Mouse (Mus musculus) liver, embryonic 13.5 days (tissue): Measurements from ENCODE around the gene Spryd3. TPM values are rescaled to one million over a fixed set of nuclear protein-coding genes. Genes with fewer than 3 reads are reported as not detected.
"Not testable (repeated sequence)": the region's sequence is repeated elsewhere in the genome, so short reads cannot be mapped to it uniquely, and the experiment has no call there.

ENCODE experiments used
- ATAC-seq: fragments of 200-750 bp; cut with Nextera tagmentation; 2 replicates; pipeline ENCODE4 v1.8.0; 2017; ENCODE audit warnings: low read depth, mild to moderate bottlenecking, moderate number of reproducible peaks, moderate library complexity
- DNase-seq: peaks from one replicate; pipeline ENCODE4 v3.0.0; 2022
- H3K27ac ChIP-seq: fragments of 300-500 bp; sonication (generic); 2 replicates; pipeline ENCODE4 v1.5.1; 2015; ENCODE audit warnings: moderate library complexity, mild to moderate bottlenecking, inconsistent platforms
- H3K27me3 ChIP-seq: fragments of 300-500 bp; sonication (generic); 2 replicates; pipeline ENCODE4 v1.6.1; 2015; ENCODE audit warnings: mild to moderate bottlenecking, inconsistent platforms
- H3K36me3 ChIP-seq: fragments of 300-500 bp; sonication (generic); 2 replicates; pipeline ENCODE4 v1.6.1; 2015; ENCODE audit warnings: mild to moderate bottlenecking, inconsistent platforms
- H3K4me1 ChIP-seq: fragments of 300-500 bp; sonication (generic); replicated peaks from 2 replicates; pipeline ENCODE4 v1.6.1; 2015; ENCODE audit warnings: inconsistent platforms
- H3K4me2 ChIP-seq: fragments of 300-500 bp; sonication (generic); 2 replicates; pipeline ENCODE4 v1.6.1; 2015; ENCODE audit warnings: inconsistent platforms, mild to moderate bottlenecking, moderate library complexity
- H3K4me3 ChIP-seq: fragments of 300-500 bp; sonication (generic); replicated peaks from 2 replicates; pipeline ENCODE4 v1.5.1; 2015; ENCODE audit warnings: mild to moderate bottlenecking, inconsistent platforms
- H3K9ac ChIP-seq: fragments of 300-500 bp; sonication (generic); 2 replicates; pipeline ENCODE4 v1.6.1; 2015; ENCODE audit warnings: mild to moderate bottlenecking, inconsistent platforms
- H3K9me3 ChIP-seq: fragments of 300-500 bp; sonication (generic); replicated peaks from 2 replicates; pipeline ENCODE4 v1.6.1; 2016; ENCODE audit warnings: inconsistent platforms
- WGBS: fragments of 180-500 bp; shearing (Covaris S2); methylation state at CpG from one replicate; pipeline ENCODE4 v1.1.7; 2015; ENCODE audit not compliant: insufficient replicate concordance; 5-methylcytosine and 5-hydroxymethylcytosine counted together
- polyA plus RNA-seq: library from polyadenylated mRNA; unstranded; fragments of >200 nt; fragmentation: Nextera tagmentation; extraction: Ambion mirVana; gene quantifications from 2 replicates; pipeline ENCODE4 v1.2.1, GENCODE M21; 2015

Spryd3 gene
- polyA plus RNA-seq, 1 experiment from 2014 or later = 13.1 TPM

GRCm38 (mm10) chr15:102165468-102166100, 29.6 kb upstream of the Spryd3 start:
- no peak overlapping the region for H3K9ac ChIP-seq
- peaks cover 6% of the 10 kb centered on the region; the same call in 1 of the 2 replicates for H3K36me3 ChIP-seq
- WGBS = 16% methylated on average over 6 of the region's 6 CpGs
- no peak overlapping the region for H3K27ac ChIP-seq
- H3K9me3 ChIP-seq = no peaks in the 10 kb centered on the region
- no peaks in the 10 kb centered on the region; the same call in 1 of the 2 replicates for H3K4me1 ChIP-seq
- H3K4me2 ChIP-seq = no peak overlapping the region
- DNase-seq (no peak), ATAC-seq (no peak)
- no peak overlapping the region for H3K4me3 ChIP-seq
- no peaks in the 10 kb centered on the region for H3K27me3 ChIP-seq

- H3K4me2 ChIP-seq = no peak overlapping the region
- H3K4me1 ChIP-seq = no peaks in the 10 kb centered on the region; the same call in 1 of the 2 replicates
- no peaks in the 10 kb centered on the region for H3K27me3 ChIP-seq
- no peak for DNase-seq
- 20% methylated on average over 3 of the region's 3 CpGs for WGBS
- no peak overlapping the region for H3K9ac ChIP-seq
- H3K27ac ChIP-seq = no peak overlapping the region
- ATAC-seq = no peak
- no peaks in the 10 kb centered on the region for H3K9me3 ChIP-seq
- H3K36me3 ChIP-seq = peaks cover 12% of the 10 kb centered on the region; the same call in 1 of the 2 replicates
- no peak overlapping the region for H3K4me3 ChIP-seq
Observed at GRCm38 (mm10) chr15:102163900-102164693, 28.1 kb upstream of the Spryd3 start.

- Histone ChIP-seq H3K27me3 (no peaks in the 10 kb centered on the region), H3K9me3 (no peaks in the 10 kb centered on the region), H3K9ac (no peak overlapping the region), H3K4me2 (no peak overlapping the region), H3K27ac (no peak overlapping the region), H3K36me3 (peaks cover 23% of the 10 kb centered on the region; the same call in 1 of the 2 replicates), H3K4me3 (no peak overlapping the region), H3K4me1 (no peaks in the 10 kb centered on the region; the same call in 1 of the 2 replicates)
- ATAC-seq (no peak), DNase-seq (no peak)
- WGBS = 64% methylated on average over 27 of the region's 27 CpGs
Observed at GRCm38 (mm10) chr15:102160415-102161060, 24.5 kb upstream of the Spryd3 start.

- no peak overlapping the region; the same call in 1 of the 2 replicates for H3K27ac ChIP-seq
- DNase-seq (no peak), ATAC-seq (no peak)
- no peak overlapping the region for H3K4me3 ChIP-seq
- no peak overlapping the region for H3K9ac ChIP-seq
- peaks cover 3% of the 10 kb centered on the region for H3K4me1 ChIP-seq
- 75% methylated on average over 20 of the region's 20 CpGs for WGBS
- no peaks in the 10 kb centered on the region for H3K9me3 ChIP-seq
- peaks cover 45% of the 10 kb centered on the region for H3K36me3 ChIP-seq
- no peak overlapping the region for H3K4me2 ChIP-seq
- no peaks in the 10 kb centered on the region for H3K27me3 ChIP-seq
Observed at GRCm38 (mm10) chr15:102156836-102157235, 20.8 kb upstream of the Spryd3 start.

- not testable (repeated sequence) for H3K9ac ChIP-seq, H3K27me3 ChIP-seq, H3K4me2 ChIP-seq, DNase-seq, H3K4me3 ChIP-seq, H3K9me3 ChIP-seq, ATAC-seq, H3K27ac ChIP-seq
- Histone ChIP-seq H3K4me1 (peaks cover 20% of the 10 kb centered on the region), H3K36me3 (peaks cover 33% of the 10 kb centered on the region)
- WGBS = 84% methylated on average over 6 of the region's 6 CpGs
Observed at GRCm38 (mm10) chr15:102155006-102155405, 19.0 kb upstream of the Spryd3 start.

GRCm38 (mm10) chr15:102152646-102153045, 16.6 kb upstream of the Spryd3 start:
- WGBS = 57% methylated on average over 4 of the region's 4 CpGs
- no peaks in the 10 kb centered on the region for H3K9me3 ChIP-seq
- no peak overlapping the region for H3K4me2 ChIP-seq
- DNase-seq = no peak
- H3K4me1 ChIP-seq = peaks cover 41% of the 10 kb centered on the region
- H3K27ac ChIP-seq = no peak overlapping the region; the same call in 1 of the 2 replicates
- no peak for ATAC-seq
- H3K36me3 ChIP-seq = peaks cover 28% of the 10 kb centered on the region
- H3K4me3 ChIP-seq = no peak overlapping the region
- H3K27me3 ChIP-seq = no peaks in the 10 kb centered on the region
- no peak overlapping the region for H3K9ac ChIP-seq

- peak; percentile 53 for DNase-seq
- ATAC-seq = peak; percentile 81
- WGBS = 5% methylated on average over 20 of the region's 20 CpGs
- peaks cover 22% of the 10 kb centered on the region for H3K36me3 ChIP-seq
- peak within 1 kb of the TSS; percentile 61 for H3K4me3 ChIP-seq
- H3K9ac ChIP-seq = peak within 1 kb of the TSS; percentile 71
- H3K27ac ChIP-seq = peak within 1 kb of the TSS; percentile 87
- peaks cover 57% of the 10 kb centered on the region for H3K4me1 ChIP-seq
- H3K27me3 ChIP-seq = peaks cover 8% of the 10 kb centered on the region
- H3K9me3 ChIP-seq = no peaks in the 10 kb centered on the region
- H3K4me2 ChIP-seq = peak within 1 kb of the TSS; percentile 71
Observed at GRCm38 (mm10) chr15:102150301-102151135, 14.5 kb upstream of the Spryd3 start, which contains the start of gene Soat2. TSS of gene Soat2 (plus strand) at chr15:102150526.

GRCm38 (mm10) chr15:102149561-102149960, 13.5 kb upstream of the Spryd3 start:
- H3K4me1 ChIP-seq = peaks cover 66% of the 10 kb centered on the region
- no peak; the same call in 1 of the 2 replicates for ATAC-seq
- peak overlapping the region; percentile 71; the same call in 1 of the 2 replicates for H3K9ac ChIP-seq
- peaks cover 17% of the 10 kb centered on the region for H3K27me3 ChIP-seq
- H3K4me3 ChIP-seq = no peak overlapping the region
- peak overlapping the region; percentile 87 for H3K27ac ChIP-seq
- DNase-seq = no peak
- no peaks in the 10 kb centered on the region for H3K9me3 ChIP-seq
- peak overlapping the region; percentile 71 for H3K4me2 ChIP-seq
- peaks cover 14% of the 10 kb centered on the region; the same call in 1 of the 2 replicates for H3K36me3 ChIP-seq
- 64% methylated on average over 4 of the region's 4 CpGs for WGBS

GRCm38 (mm10) chr15:102147674-102148402, 11.8 kb upstream of the Spryd3 start:
- DNase-seq = no peak
- peak overlapping the region; percentile 33; the same call in 1 of the 2 replicates for H3K9ac ChIP-seq
- H3K27me3 ChIP-seq = peaks cover 34% of the 10 kb centered on the region
- ATAC-seq = no peak
- no peak overlapping the region for H3K4me2 ChIP-seq
- H3K4me3 ChIP-seq = no peak overlapping the region
- 46% methylated on average over 16 of the region's 16 CpGs for WGBS
- no peaks in the 10 kb centered on the region for H3K36me3 ChIP-seq
- H3K4me1 ChIP-seq = peaks cover 68% of the 10 kb centered on the region
- no peaks in the 10 kb centered on the region for H3K9me3 ChIP-seq
- H3K27ac ChIP-seq = no peak overlapping the region

GRCm38 (mm10) chr15:102146882-102147281, 10.8 kb upstream of the Spryd3 start:
- no peak overlapping the region for H3K27ac ChIP-seq
- peak; percentile 42 for DNase-seq
- ATAC-seq = no peak
- H3K27me3 ChIP-seq = peaks cover 43% of the 10 kb centered on the region
- H3K4me3 ChIP-seq = no peak overlapping the region
- H3K9me3 ChIP-seq = no peaks in the 10 kb centered on the region
- H3K4me1 ChIP-seq = peaks cover 66% of the 10 kb centered on the region
- no peak overlapping the region for H3K9ac ChIP-seq
- H3K4me2 ChIP-seq = no peak overlapping the region
- 0% methylated on average over 1 of the region's 1 CpGs for WGBS
- no peaks in the 10 kb centered on the region for H3K36me3 ChIP-seq
